Mouse (Mus musculus): ENCODE data around the gene Nav3.

Nav3 gene

DNA sequence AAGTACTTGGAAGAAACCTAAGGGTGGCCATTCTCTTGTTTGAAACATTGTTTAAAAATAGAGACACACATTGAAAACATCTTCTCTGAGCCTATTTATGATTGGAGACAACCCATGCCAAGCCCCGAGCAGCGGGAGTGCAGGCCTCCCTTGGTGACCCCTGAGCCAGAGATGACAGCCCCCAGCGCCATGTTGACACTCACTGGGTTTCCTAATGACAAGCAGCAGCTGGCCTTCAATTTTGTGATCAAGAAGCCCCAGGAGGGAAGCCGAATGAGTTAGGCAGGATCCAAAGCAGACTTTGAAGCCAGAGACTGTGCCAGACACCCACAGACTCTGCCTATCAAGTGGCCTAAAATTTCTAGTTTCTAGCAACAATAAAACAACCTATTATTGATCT is 263.1 kb downstream of the Nav3 start:
- in situ Hi-C loops (cut with MseI, MboI) = no loop called here

DNA sequence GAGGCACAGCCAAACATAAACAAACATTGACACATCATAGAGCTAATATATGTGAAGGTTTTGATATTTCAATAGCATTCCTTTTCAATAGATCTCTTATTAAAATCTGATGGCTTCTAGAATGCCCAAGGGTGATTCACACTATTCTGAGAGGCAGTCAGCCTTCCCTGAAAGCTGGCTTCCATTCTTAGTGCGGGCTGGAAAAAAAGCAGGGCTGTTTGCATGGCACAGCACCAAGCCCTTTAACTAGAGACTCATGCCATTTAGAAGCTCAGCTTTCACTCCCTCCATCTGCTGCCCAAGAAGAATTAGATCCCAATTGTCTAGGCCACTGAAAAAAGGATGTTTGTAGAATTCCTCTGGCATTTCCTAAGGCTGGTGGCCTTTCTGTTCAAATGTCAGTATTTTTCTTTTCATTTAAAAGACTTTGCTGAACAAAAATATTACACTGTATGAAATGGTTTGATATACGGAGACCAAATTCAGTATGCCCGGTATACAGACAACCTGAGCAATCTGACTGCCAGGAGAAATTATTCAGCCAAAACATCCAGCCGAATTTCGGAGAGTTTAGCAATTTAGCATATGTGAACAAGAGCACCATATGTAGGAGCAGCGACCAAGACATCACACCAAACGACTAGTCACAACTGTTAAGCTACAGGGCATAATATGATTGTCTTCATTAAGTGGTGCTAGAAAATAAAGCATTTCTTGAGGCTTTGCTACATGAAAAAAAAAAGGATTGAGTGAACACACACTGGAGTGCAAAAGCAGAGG is 263.8 kb downstream of the Nav3 start:
- in situ Hi-C loops (cut with MseI, MboI) = no loop called here

DNA sequence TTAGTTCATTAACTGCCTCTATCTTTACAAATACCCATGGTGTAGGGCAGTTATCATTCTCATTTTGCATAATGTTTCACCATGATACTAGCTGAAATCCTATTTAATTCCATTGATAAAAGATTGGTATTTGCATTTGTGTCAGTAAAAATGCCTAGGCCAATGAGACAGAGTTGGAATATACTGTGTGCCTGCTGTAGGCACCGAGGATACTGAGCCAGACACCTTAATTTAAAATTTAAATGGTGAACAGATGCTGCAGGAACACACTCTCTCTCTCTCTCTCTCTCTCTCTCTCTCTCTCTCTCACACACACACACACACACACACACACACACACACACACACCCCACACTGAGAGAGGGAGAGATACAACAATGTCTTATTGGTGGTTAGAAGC is 269.8 kb downstream of the Nav3 start:
- in situ Hi-C loops (cut with MseI, MboI) = no loop called here

DNA sequence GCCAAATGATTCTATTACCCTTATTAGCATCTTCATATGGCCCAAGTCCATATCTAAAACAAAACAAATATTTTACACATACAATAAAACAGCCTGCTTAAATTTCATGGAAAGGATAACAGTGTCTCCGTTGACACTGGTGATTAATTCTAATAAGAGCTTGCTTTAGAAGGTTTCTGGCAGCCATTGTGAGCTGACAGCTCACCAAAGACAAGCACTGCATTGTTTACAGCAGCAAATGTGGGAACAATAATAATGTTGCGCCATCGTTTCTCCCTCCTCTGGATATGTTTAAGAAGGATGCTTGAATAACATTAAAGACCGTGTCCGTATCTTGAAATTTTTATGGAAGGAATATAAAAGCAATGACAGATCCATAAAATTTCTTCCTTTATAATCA is 280.1 kb downstream of the Nav3 start:
- in situ Hi-C loops (cut with MseI, MboI) = no loop called here

DNA sequence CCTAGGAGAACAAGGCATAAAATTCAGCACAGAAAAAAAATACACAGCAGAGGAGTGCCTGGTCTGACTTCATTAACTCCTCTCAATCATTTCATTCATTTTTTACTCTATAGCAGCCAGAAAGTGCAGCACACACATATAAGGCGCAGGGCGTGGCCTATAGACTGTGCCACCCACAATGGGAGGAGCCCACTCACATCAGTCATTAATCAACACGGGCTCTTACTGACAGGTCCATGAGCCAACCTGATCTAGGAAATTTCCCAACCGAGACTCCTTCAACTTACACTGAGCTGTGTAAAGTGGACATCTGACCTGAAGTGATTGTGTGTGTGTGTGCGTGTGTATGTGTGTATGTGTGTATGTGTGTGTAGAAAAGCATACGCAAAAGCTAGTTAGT is 286.6 kb downstream of the Nav3 start:
- in situ Hi-C loops (cut with MseI, MboI) = no loop called here

DNA sequence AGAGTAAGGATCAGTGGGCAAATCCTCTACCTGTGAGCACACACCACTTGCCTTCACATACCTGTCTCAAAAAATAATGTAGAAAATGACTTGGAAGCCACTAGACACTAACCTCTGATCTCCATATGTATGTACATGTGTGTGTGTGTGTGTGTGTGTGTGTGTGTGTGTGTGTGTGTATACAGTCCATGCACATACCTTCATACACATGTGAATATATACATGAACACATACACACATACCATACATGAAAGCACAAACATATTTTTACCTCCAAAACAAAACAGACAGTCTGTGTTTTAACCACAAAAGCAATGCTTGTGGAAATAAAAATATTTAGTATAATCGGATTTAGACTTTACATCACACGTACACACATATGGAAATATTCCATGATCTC is 287.1 kb downstream of the Nav3 start:
- in situ Hi-C loops (cut with MseI, MboI) = no loop called here

DNA sequence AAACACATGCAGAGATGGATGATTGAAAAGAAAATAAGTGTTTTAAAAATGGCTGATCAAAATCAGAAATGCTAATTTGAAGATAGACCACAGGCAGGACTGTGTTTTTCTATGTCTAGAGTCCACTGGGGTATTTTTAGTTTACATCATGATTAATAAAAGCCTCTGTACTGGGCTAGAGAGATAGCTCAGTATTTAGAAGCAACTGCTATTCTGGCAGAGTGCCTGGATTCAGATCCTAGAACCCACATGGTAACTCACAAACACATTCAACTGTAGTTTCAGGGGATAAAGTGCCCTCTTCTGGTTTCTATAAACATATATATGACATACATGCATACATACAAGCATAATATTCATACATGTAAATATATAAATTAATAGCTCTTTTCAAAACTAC is 293.4 kb downstream of the Nav3 start:
- in situ Hi-C loops (cut with MseI, MboI) = no loop called here

DNA sequence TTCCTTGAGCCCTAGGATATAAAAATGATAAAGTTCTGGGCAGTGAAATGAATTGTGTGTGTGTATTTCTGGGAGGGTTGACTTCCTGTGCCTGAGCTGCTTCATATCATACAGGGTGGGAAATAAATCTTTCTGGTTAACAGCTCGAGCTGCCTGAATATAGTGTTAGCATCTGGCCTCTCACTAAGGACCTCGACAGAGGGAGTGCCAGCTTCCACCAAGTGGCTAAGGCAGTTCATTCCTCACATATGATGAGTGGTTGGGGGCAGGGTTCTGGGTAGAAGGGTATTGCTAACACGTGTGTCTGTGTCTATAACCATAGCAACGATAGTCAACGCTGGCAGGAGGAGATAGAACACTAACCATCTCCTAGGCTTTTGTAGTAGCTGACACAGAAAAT is 295.1 kb downstream of the Nav3 start:
- in situ Hi-C loops (cut with MseI, MboI) = no loop called here

DNA sequence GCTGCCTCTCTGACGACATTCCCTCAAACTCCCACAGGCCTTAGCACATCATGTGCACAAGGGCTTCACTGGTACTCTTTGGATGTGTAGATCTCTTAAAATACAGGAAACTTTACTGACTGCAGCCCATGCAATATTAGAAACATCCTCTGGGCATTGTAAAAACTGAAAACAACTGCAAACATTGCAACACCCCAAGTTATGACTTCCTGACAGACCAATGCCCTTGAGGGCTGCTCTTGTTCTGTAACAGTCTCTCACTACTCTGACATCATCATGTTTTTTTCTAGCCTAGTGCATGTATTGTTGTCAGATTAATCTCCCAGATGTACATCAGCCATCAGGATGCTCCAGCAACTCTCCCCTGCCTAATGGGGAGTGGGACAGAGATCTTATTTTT is 296.5 kb downstream of the Nav3 start:
- in situ Hi-C loops (cut with MseI, MboI) = no loop called here

DNA sequence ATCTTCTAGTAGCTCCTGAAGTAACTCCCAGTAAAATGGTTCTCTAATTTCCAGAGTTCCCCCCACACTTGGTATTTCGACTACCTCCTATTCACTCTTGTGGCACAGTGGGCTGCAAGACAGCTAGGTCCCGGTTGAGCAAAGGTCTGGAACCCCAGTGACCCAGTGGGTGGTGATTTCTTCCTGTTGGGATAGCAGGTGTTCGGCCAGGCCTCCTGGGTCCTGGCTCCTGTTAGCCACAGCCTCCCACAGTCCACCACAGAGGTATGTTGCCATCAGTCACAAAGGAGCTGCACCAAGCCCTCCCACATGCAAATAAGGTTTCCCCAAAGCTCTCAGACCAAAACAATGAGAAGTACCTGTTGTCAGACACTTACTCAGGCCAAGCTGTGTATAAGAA is 297.9 kb downstream of the Nav3 start:
- in situ Hi-C loops (cut with MseI, MboI) = no loop called here

DNA sequence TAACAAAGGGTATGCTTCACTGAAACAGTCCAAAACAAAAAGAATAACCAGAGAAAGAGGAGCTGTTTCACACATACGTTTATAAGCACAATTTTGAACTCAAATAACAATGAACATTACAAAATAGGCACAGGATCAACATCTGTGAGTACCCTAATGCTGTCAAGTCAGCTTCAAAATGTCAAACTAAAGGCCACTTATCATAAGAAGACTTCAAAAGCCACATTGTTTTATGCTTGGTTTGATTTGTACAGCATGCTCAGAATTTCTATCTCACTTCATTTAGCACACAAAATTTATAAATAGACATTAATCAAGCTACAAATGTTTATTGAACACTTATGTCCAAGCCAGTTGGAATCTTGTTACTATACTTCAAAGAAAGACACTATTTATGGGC is 299.6 kb downstream of the Nav3 start:
- in situ Hi-C loops (cut with MseI, MboI) = no loop called here

DNA sequence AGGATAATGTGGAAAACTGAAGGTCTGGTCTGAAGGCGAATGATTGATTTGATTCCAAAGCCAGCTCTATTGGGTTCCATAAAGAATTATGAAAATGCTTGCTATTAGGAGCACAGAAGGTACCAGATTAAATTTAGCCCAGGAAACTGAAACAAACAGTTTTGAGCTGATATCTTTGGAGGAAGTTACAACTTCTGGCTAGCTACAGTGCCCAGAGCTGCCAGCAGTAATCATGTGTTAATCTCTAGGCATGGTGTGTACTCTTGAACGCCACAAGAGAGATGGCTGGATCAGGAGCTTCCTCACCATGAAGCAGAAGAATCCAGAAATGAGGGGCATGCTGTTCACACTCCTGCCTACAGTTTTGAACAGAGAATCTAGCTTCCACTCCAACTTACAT is 300.5 kb downstream of the Nav3 start:
- in situ Hi-C loops (cut with MseI, MboI) = no loop called here

DNA sequence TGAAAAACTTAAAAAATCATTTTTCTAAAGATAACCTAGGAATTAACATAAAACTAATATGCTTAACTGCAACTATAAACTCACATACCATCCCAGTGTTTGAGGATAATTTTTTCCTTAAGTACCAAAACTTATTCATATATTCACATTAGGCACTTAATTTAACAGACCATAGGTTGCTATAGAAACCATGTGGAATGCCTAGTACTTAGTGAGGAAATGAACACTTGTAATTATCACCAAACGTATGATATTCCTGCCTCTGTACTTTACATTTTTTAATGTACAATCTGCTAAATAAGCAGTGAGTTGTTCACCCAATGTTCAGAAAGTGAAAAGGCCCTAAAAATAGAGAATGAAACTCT is 301.1 kb downstream of the Nav3 start:
- in situ Hi-C loops (cut with MseI, MboI) = no loop called here

DNA sequence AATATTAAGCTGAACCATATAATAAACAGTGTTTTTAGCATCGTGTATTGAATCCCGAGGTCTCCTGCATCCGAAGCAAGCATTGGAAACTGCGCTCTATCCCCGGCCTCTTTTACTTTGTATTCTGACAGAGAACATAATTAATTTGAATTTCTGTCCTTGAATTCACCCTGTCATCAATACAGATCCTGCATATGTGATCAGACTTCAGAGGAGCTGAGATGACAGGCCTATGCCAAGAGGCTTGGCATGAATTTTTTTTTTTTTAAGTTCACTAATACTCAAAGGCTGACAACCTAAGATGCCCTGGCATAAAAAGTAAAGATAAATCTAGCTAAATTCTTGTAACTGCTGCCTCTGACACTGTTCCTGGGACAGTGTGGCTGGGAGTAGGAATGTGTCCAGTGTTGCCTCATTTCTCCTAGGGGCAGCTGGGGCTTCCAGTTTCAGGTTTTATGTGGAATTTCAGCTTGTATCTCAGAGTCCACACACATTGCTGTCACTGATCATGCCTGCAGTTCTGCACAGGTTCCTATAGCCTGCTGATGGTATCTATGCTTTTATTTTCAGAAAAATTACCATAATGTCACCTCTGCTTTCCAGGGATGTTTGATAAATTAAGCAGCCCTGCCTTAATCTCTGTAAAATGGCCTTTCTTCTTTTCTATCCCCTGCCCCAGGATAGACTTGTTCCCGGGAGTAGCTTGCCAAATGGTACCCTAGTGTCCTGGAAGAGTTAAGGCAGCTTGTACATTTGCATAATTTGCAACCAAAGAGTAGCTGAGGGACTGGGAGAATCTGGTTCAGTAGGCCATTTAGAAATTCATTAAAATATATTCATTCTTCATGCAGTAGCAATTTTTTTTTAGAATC is 301.8 kb downstream of the Nav3 start:
- in situ Hi-C loops (cut with MseI, MboI) = no loop called here

DNA sequence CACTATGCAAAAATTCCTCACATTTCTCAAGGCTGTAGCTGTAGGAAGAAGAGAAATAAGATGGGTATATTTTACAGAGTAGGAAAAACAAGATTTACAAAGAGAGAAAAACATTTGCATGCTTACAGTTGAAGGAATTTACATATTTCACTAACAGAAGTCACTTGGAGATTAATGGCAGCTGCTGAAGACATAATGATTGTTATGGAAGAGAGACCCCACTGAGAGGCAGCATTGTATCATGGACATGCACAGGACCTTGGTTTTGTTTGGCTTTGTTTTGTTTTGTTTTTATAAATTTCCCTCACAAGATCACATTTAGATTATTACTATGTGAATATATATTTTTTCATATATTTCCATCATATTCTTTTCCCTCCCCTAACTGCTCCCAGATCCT is 335.4 kb downstream of the Nav3 start:
- in situ Hi-C loops (cut with MseI, MboI) = no loop called here

DNA sequence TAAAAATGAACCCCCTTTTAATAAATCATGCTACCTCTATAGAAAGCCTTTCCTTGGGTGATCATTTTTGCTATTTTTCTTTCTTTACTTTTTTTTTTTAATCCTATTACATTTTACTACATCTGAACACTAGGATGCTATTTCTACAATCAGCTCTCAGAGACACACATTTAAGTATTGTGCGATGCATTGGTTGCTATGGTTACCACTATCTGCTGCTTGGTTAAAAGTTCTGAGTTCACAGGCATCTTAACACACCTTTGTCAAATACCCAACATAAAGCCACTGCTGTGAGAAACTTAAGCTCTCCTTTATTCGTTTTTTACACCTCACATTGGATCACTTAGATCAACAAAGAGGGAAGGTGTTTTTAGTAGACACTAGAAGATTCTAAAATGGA is 338.7 kb downstream of the Nav3 start:
- in situ Hi-C loops (cut with MseI, MboI) = no loop called here

DNA sequence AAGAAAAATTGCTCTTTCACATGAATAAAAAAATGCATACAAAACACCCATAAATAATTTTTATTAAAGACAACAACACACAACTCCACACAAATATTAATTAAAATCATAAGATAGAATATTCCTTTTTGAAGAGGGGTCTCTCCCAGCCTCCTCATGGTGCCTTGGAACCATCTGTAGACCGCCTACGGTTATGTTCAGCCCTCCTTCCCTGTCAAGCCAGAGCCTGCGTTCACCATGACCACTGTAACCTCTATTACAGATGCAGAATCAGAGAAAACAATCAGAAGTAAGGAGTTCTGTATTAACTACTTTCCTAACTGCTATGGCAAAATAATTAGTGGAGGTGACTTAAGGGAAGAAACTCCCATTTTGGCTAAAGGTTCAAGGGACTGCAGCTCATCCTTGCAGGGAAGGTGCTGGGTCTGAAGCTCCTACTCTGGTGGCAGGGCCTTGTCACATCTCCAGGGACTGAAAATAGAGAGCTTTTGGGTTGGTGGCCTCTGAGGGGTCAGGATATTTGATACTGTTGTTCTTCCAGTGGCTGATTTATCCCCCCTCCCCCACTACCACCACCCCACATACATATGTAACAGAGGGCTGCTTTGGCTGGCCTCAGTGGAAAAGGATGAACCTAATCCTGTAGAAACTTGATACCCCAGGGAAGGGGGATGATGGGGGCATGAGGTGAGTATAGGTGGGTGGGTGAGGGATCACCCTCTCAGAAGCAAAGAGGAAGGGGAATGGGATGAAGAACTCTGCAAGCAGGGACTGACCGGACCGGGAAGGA is 343.1 kb downstream of the Nav3 start:
- in situ Hi-C loops (cut with MseI, MboI) = no loop called here

DNA sequence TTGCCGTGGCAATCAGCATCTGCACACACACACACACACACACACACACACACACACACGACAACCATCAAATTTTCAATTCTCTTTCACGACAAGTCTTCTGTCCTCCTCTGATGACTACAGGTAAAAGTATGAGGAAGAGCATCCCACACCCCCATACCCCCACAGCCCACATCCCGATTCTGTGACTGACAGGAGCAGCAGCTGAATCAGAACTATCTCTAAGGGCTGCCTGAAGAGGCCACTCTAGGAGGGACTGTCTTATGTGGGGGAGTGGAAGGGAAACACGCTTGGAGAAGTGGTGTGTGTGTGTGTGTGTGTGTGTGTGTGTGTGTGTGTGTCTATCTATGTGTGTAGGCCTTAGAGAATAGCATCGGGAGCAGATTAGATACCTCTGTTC is 352.7 kb downstream of the Nav3 start:
- in situ Hi-C loops (cut with MseI, MboI) = no loop called here

DNA sequence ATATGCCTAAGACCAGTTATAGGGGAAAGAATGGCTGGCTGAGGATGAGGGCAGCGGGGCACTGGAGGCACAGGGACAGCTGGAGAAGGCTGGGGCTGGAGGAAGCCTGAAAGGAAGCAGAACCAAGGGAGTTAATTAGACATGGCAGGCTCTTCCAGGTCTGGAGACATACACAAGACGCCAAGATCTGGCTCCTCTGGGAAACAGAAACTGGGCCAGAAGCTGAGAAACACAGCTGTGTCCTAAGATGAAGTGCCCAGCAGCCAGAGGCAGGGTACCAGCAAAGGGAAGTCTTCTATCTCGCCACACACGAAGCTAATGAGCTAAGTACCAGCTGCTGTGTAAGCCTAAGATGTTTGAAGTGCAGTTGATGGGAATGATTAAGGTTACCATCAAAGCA is 353.8 kb downstream of the Nav3 start:
- in situ Hi-C loops (cut with MseI, MboI) = no loop called here

DNA sequence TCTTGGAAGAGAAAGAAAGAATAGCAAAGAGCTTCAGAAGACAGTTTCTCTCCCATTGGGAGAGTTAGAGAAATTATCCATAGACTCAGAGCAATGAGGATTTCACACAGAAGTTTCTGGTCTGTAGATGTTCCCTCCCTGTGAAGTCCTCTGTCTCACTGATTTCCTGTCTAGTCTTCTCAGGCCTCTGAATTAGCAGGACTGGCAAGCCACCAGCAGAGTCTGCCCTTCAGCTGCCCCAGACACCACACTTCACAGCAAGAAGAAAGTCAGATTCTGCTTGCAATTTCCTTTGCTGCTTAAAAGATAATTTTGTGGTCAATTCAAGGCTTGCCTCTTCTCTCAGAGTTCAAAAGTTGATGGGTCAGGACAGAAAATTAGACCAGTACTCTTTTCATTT is 361.6 kb downstream of the Nav3 start:
- in situ Hi-C loops (cut with MseI, MboI) = loop anchor here in 1 of 2 experiments (25.0 kb wide), 1 partner anchor 332 kb away; no protein-coding TSS in a partner anchor

DNA sequence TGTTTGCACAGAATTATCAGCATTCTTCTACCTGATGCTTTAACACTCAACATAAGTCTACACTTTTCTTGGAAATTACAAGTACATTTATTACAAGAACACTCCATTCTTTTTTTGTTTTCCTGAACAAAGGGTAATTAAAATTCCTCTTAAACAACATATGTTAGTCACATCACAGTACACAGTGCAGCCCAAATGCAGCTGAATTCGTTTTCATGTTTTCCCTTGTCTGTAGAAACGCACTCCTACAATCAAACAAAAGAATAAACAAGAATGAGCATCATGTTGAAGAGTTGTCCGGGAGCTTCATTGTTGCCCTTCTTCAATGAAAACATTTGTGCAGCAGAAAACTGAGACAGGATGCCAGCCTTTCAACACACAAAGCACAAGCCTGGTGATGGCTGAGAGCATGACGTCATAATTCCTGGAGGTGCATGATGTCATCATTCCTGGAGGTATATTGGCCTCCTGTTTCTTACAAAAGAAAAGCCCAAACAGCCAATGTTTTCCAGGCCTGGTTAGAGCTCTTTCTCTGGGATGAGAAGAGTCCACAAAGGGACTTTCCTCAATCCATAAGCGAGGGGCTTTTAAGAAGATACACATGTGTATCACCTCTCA is 367.5 kb downstream of the Nav3 start:
- in situ Hi-C loops (cut with MseI, MboI) = loop anchor here (5.0 to 25.0 kb wide), 3 partner anchors 166 to 326 kb away; no protein-coding TSS in a partner anchor

DNA sequence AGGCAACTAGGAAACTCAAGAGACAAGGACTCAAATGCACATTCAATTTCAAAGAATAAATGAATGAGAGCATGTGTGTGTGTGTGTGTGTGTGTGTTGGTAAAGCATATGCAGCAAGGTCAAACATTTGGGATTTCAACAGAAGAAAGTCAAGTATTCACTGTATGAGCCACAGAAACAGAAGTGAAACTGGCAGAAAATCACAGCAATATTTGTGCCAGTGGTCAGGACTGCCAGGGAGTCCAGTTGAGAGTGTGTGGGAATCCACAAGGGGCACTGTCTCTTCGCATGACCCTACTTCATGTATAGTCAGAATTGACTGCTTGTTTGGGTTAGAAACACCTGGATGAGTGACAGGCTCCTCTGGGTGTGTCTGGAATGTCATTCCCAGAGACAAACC is 370.1 kb downstream of the Nav3 start:
- in situ Hi-C loops (cut with MseI, MboI) = loop anchor here (5.0 to 25.0 kb wide), 3 partner anchors 164 to 324 kb away; no protein-coding TSS in a partner anchor

All from mouse trophoblast stem cell (cell line).